ENCODE assay signal across 8 mouse cellular contexts in the genomic region with DNA sequence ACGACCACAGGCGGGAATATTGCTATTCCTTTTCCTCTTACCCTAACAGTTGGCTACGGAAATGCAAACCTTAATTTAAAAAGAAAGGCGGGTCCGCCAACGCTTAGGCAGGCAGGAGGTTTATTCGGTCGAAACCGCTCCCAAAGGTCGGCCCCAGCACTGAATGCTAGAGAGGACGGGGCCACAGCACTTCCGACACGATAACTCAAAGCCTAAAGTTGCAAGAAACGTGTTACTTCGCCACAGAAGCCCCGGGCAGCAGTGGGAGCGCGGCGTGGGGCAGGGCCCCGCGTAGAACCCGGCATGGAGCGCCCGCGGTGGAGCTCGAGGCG. TPM values are rescaled to one million over a fixed set of nuclear protein-coding genes. Genes with fewer than 3 reads are reported as not detected.
DNase-seq lines count a peak whose midpoint lies in the region; ATAC-seq and TF ChIP-seq lines count a peak whose summit lies in the region.

No protein-coding gene starts in this region.

- peak overlapping the region; percentile 98 for H3K9ac ChIP-seq in heart, embryonic 13.5 days
- peak overlapping the region; percentile 94 for H3K9ac ChIP-seq in forebrain, embryonic 14.5 days (ENCODE audit: low read length)
- peak overlapping the region; percentile 98 for H3K9ac ChIP-seq in lung, embryonic 16.5 days (ENCODE audit: low read length)

- TF ChIP-seq CTCF in E14TG2a.4 (conservative IDR thresholded peaks at IDR 0.05; ENCODE audit: low read length), result no peak

- no peaks in the 10 kb centered on the region for H3K27me3 ChIP-seq in heart, embryonic 13.5 days (replicated peaks)
- no peaks in the 10 kb centered on the region for H3K27me3 ChIP-seq in E14TG2a.4 (ENCODE audit: insufficient read depth, low read length)
- H3K27me3 ChIP-seq in forebrain, embryonic 14.5 days (replicated peaks; ENCODE audit: control insufficient read depth, insufficient read depth, low read length), result no peaks in the 10 kb centered on the region
- no peaks in the 10 kb centered on the region for H3K27me3 ChIP-seq in lung, embryonic 16.5 days (ENCODE audit: control insufficient read depth, insufficient read depth, low read depth, low read length)

- WGBS in heart, embryonic 13.5 days, result under 1% methylated on average over 27 of the region's 27 CpGs
- under 1% methylated on average over 27 of the region's 27 CpGs for WGBS in forebrain, embryonic 14.5 days
- whole genome bisulfite sequencing in lung, embryonic 16.5 days, result under 1% methylated on average over 27 of the region's 27 CpGs

- DNase-seq in heart, adult 9 months (ENCODE audit: low spot score in 2 of 2), result no peak
- DNase-seq in forebrain, embryonic 14.5 days (ENCODE audit: low spot score), result no peak
- DNase-seq in ovary, adult 18-20 months (ENCODE audit: low spot score), result no peak
- DNase-seq in cerebellum, adult 18-20 months, result no peak
- no peak for DNase-seq in urinary bladder, postnatal 10 days (ENCODE audit: low spot score)

- H3K9me3 ChIP-seq in heart, embryonic 13.5 days, result no peaks in the 10 kb centered on the region
- no peaks in the 10 kb centered on the region for H3K9me3 ChIP-seq in E14TG2a.4 (ENCODE audit: low read length)
- H3K9me3 ChIP-seq in forebrain, embryonic 14.5 days (replicated peaks; ENCODE audit: control insufficient read depth, low read length), result no peaks in the 10 kb centered on the region
- no peaks in the 10 kb centered on the region for H3K9me3 ChIP-seq in lung, embryonic 16.5 days (ENCODE audit: control insufficient read depth, low read length)

- H3K4me3 ChIP-seq in heart, embryonic 13.5 days, result peak overlapping the region; percentile 98
- peak overlapping the region; percentile 98 for H3K4me3 ChIP-seq in E14TG2a.4 (replicated peaks; ENCODE audit: low read length)
- H3K4me3 ChIP-seq in forebrain, embryonic 14.5 days (ENCODE audit: low read depth, low read length), result peak overlapping the region; percentile 98
- peak overlapping the region; percentile 96 for H3K4me3 ChIP-seq in lung, embryonic 16.5 days (ENCODE audit: low read length)

- peak overlapping the region; percentile 94 for H3K4me2 ChIP-seq in heart, embryonic 13.5 days
- peak overlapping the region; percentile 90 for H3K4me2 ChIP-seq in forebrain, embryonic 14.5 days (ENCODE audit: low read length)
- peak overlapping the region; percentile 84 for H3K4me2 ChIP-seq in lung, embryonic 16.5 days (ENCODE audit: low read depth, low read length)

- peaks cover 31% of the 10 kb centered on the region for H3K36me3 ChIP-seq in heart, embryonic 13.5 days
- H3K36me3 ChIP-seq in E14TG2a.4 (ENCODE audit: insufficient read depth, low read length), result peaks cover 47% of the 10 kb centered on the region
- peaks cover 27% of the 10 kb centered on the region for H3K36me3 ChIP-seq in forebrain, embryonic 14.5 days (ENCODE audit: control insufficient read depth, insufficient read depth, low read length)
- peaks cover 21% of the 10 kb centered on the region for H3K36me3 ChIP-seq in lung, embryonic 16.5 days (ENCODE audit: control insufficient read depth, insufficient read depth, low read length)

- H3K4me1 ChIP-seq in heart, embryonic 13.5 days, result peaks cover 30% of the 10 kb centered on the region
- H3K4me1 ChIP-seq in E14TG2a.4 (replicated peaks; ENCODE audit: low read depth, low read length), result peaks cover 55% of the 10 kb centered on the region
- H3K4me1 ChIP-seq in forebrain, embryonic 14.5 days (ENCODE audit: control insufficient read depth, insufficient read depth, low read length), result peaks cover 11% of the 10 kb centered on the region
- H3K4me1 ChIP-seq in lung, embryonic 16.5 days (replicated peaks; ENCODE audit: control insufficient read depth, insufficient read depth, low read length), result peaks cover 10% of the 10 kb centered on the region

- ATAC-seq in heart, embryonic 13.5 days (ENCODE audit: extremely low read depth, insufficient number of reproducible peaks, low FRiP score, low TSS enrichment), result peak; percentile 26; the same call in 1 of the 2 replicates
- peak; percentile 1; the same call in 1 of the 2 replicates for ATAC-seq in forebrain, embryonic 14.5 days
- peak; percentile 0; the same call in 1 of the 2 replicates for ATAC-seq in lung, embryonic 16.5 days (ENCODE audit: low read depth)

- peak overlapping the region; percentile 89 for H3K27ac ChIP-seq in heart, embryonic 13.5 days (replicated peaks)
- peak overlapping the region; percentile 78; the same call in 1 of the 2 replicates for H3K27ac ChIP-seq in forebrain, embryonic 14.5 days (ENCODE audit: low read depth, low read length)
- H3K27ac ChIP-seq in lung, embryonic 16.5 days (ENCODE audit: low read length), result peak overlapping the region; percentile 84

RNA-seq across cellular contexts. Expression of a gene that starts 0.6 kb away (rescaled TPM):
- 184 and 213 TPM in 2 replicates for polyA plus RNA-seq in heart, embryonic 13.5 days (2015; fragmentation: Nextera tagmentation; extraction: Ambion mirVana)
- 165 and 172 TPM in 2 replicates for polyA plus RNA-seq in forebrain, embryonic 14.5 days (2014; fragmentation: Nextera tagmentation; extraction: Ambion mirVana)
- polyA plus RNA-seq in lung, embryonic 16.5 days (2015; fragmentation: Nextera tagmentation; extraction: Ambion mirVana), result 307 and 308 TPM in 2 replicates

RNA-seq across cellular contexts. Expression of a gene that starts 19.5 kb away (rescaled TPM):
- not detected in 2 replicates for polyA plus RNA-seq in heart, embryonic 13.5 days (2015; fragmentation: Nextera tagmentation; extraction: Ambion mirVana)
- 0.14 TPM in 1 of 2 replicates, not detected in the other for polyA plus RNA-seq in forebrain, embryonic 14.5 days (2014; fragmentation: Nextera tagmentation; extraction: Ambion mirVana)
- polyA plus RNA-seq in lung, embryonic 16.5 days (2015; fragmentation: Nextera tagmentation; extraction: Ambion mirVana), result 0.36 and 0.44 TPM in 2 replicates

RNA-seq across cellular contexts. Expression of a gene that starts 21.1 kb away (rescaled TPM):
- 1.1 and 1.8 TPM in 2 replicates for polyA plus RNA-seq in heart, embryonic 13.5 days (2015; fragmentation: Nextera tagmentation; extraction: Ambion mirVana)
- 5.6 and 6.1 TPM in 2 replicates for polyA plus RNA-seq in forebrain, embryonic 14.5 days (2014; fragmentation: Nextera tagmentation; extraction: Ambion mirVana)
- polyA plus RNA-seq in lung, embryonic 16.5 days (2015; fragmentation: Nextera tagmentation; extraction: Ambion mirVana), result 3.9 and 4.6 TPM in 2 replicates
